Mouse (Mus musculus): ENCODE measurements around the gene Trip4.

Gene Trip4

GRCm38 (mm10) chr9:65908394-65909300 is at the start of gene Trip4, which contains the start of gene Csnk1g1:
Gene Trip4, minus strand, starts transcription at chr9:65908794.
Gene Csnk1g1, plus strand, starts transcription at chr9:65908924.
- DNase-seq = peak; percentile 88 to 91

- DNase-seq = no peak
Observed at GRCm38 (mm10) chr9:65951082-65951587, 42.5 kb upstream of the Trip4 start.

- no peak for DNase-seq
Observed at GRCm38 (mm10) chr9:65937566-65937965, 29.0 kb upstream of the Trip4 start.

- DNase-seq = no peak
Observed at GRCm38 (mm10) chr9:65929826-65930225, 21.2 kb upstream of the Trip4 start.

- no peak for DNase-seq
Observed at GRCm38 (mm10) chr9:65928456-65928855, 19.9 kb upstream of the Trip4 start.

GRCm38 (mm10) chr9:65917015-65917414 is 8.4 kb upstream of the Trip4 start:
- no peak for DNase-seq

- no peak for DNase-seq
Observed at GRCm38 (mm10) chr9:65913976-65914375, 5.4 kb upstream of the Trip4 start.

GRCm38 (mm10) chr9:65909837-65910236 is 1.2 kb upstream of the Trip4 start:
- no peak for DNase-seq

- peak; percentile 54 to 58 for DNase-seq
Observed at GRCm38 (mm10) chr9:65909301-65909801, 757 bp upstream of the Trip4 start.

GRCm38 (mm10) chr9:65903419-65903818 is 5.2 kb downstream of the Trip4 start:
- peak; percentile 12 to 14 for DNase-seq

- no peak for DNase-seq
Observed at GRCm38 (mm10) chr9:65902879-65903278, 5.7 kb downstream of the Trip4 start.

GRCm38 (mm10) chr9:65896977-65897376 is 11.6 kb downstream of the Trip4 start:
- no peak for DNase-seq

- peak in 1 of 2 experiments; percentile 10 for DNase-seq
Observed at GRCm38 (mm10) chr9:65891126-65891525, 17.5 kb downstream of the Trip4 start.

GRCm38 (mm10) chr9:65890143-65890628 is 18.4 kb downstream of the Trip4 start, which contains the start of gene Pclaf:
Gene Pclaf, plus strand, starts transcription at chr9:65890237.
- DNase-seq = peak; percentile 65 to 67

- peak; percentile 89 for DNase-seq
Observed at GRCm38 (mm10) chr9:65884564-65885315, 23.9 kb downstream of the Trip4 start.

- no peak for DNase-seq
Observed at GRCm38 (mm10) chr9:65859656-65860055, 48.9 kb downstream of the Trip4 start.

GRCm38 (mm10) chr9:65850203-65850602 is 58.4 kb downstream of the Trip4 start:
- no peak for DNase-seq

- DNase-seq = no peak
Observed at GRCm38 (mm10) chr9:65848154-65848553, 60.4 kb downstream of the Trip4 start.

- DNase-seq = no peak
Observed at GRCm38 (mm10) chr9:65844421-65845165, 64.0 kb downstream of the Trip4 start.

- DNase-seq = no peak
Observed at GRCm38 (mm10) chr9:65839841-65840240, 68.8 kb downstream of the Trip4 start.

GRCm38 (mm10) chr9:65836916-65837315 is 71.7 kb downstream of the Trip4 start:
- no peak for DNase-seq
